ENCODE assay signal across 9 mouse cellular contexts in genomic region chr11:3203771-3204170, GRCm38 (mm10). TPM values are rescaled to one million over a fixed set of nuclear protein-coding genes. Genes with fewer than 3 reads are reported as not detected.
DNase-seq lines count a peak whose midpoint lies in the region; ATAC-seq lines count a peak whose summit lies in the region.
"Had no signal": no experiment of that assay in that cellular context is flagged by ENCODE, and none has a peak within 500 bp of the region (broad histone marks: within the 10 kb centered on the region; RNA-seq: fewer than 3 reads in every experiment).

No protein-coding gene starts in this region.

- no peak overlapping the region for H3K9ac ChIP-seq in lung, embryonic 15.5 days
- H3K9ac ChIP-seq in embryonic facial prominence, embryonic 14.5 days (ENCODE audit: low read depth, low read length): no peak overlapping the region
- no peak overlapping the region for H3K9ac ChIP-seq in intestine, embryonic 16.5 days (ENCODE audit: low read depth, low read length)
- no peak overlapping the region for H3K9ac ChIP-seq in midbrain, embryonic 16.5 days (ENCODE audit: low read depth, low read length)

- peaks cover 36% of the 10 kb centered on the region for H3K36me3 ChIP-seq in lung, embryonic 15.5 days
- H3K36me3 ChIP-seq in embryonic facial prominence, embryonic 14.5 days (ENCODE audit: control insufficient read depth, insufficient read depth, low read length): peaks cover 43% of the 10 kb centered on the region
- H3K36me3 ChIP-seq in intestine, embryonic 16.5 days (ENCODE audit: control insufficient read depth, insufficient read depth, low read length): no peaks in the 10 kb centered on the region
- H3K36me3 ChIP-seq in midbrain, embryonic 16.5 days (ENCODE audit: control insufficient read depth, insufficient read depth, low read length): peaks cover 2% of the 10 kb centered on the region

- no peak overlapping the region for H3K27ac ChIP-seq in lung, embryonic 15.5 days
- no peak overlapping the region for H3K27ac ChIP-seq in embryonic facial prominence, embryonic 14.5 days (replicated peaks; ENCODE audit: low read depth, low read length)
- no peak overlapping the region for H3K27ac ChIP-seq in intestine, embryonic 16.5 days (ENCODE audit: low read length)
- H3K27ac ChIP-seq in midbrain, embryonic 16.5 days (ENCODE audit: low read length): no peak overlapping the region

- peak overlapping the region; percentile 35; the same call in 1 of the 2 replicates for H3K4me2 ChIP-seq in lung, embryonic 15.5 days
- H3K4me2 ChIP-seq in embryonic facial prominence, embryonic 14.5 days (ENCODE audit: low read depth, low read length): peak overlapping the region; percentile 41
- H3K4me2 ChIP-seq in intestine, embryonic 16.5 days (ENCODE audit: low read depth, low read length): peak overlapping the region; percentile 11; the same call in 1 of the 2 replicates
- H3K4me2 ChIP-seq in midbrain, embryonic 16.5 days (ENCODE audit: low read length): peak overlapping the region; percentile 39; the same call in 1 of the 2 replicates

- no peak for DNase-seq in lung, postnatal 10 days
- no peak for DNase-seq in embryonic facial prominence, embryonic 14.5 days (ENCODE audit: low spot score)
- no peak for DNase-seq in spleen, postnatal 10 days (ENCODE audit: low spot score in 2 of 2)
- DNase-seq in frontal cortex, postnatal 25 days (ENCODE audit: low spot score in 2 of 2): no peak
- DNase-seq: kidney, postnatal 36 days had no signal

- H3K4me1 ChIP-seq in lung, embryonic 15.5 days: 0 out of 2 replicates have a peak, but pooled peaks cover 6% of the 10 kb centered on the region
- H3K4me1 ChIP-seq in embryonic facial prominence, embryonic 14.5 days (ENCODE audit: control insufficient read depth, insufficient read depth, low read length): no peaks in the 10 kb centered on the region
- H3K4me1 ChIP-seq in intestine, embryonic 16.5 days (ENCODE audit: control insufficient read depth, insufficient read depth, low read length): no peaks in the 10 kb centered on the region
- peaks cover 6% of the 10 kb centered on the region for H3K4me1 ChIP-seq in midbrain, embryonic 16.5 days (ENCODE audit: control insufficient read depth, insufficient read depth, low read length)

- no peaks in the 10 kb centered on the region for H3K9me3 ChIP-seq in lung, embryonic 15.5 days
- no peaks in the 10 kb centered on the region for H3K9me3 ChIP-seq in embryonic facial prominence, embryonic 14.5 days (ENCODE audit: control insufficient read depth, low read length)
- H3K9me3 ChIP-seq in intestine, embryonic 16.5 days (ENCODE audit: control insufficient read depth, low read length): no peaks in the 10 kb centered on the region
- no peaks in the 10 kb centered on the region for H3K9me3 ChIP-seq in midbrain, embryonic 16.5 days (replicated peaks; ENCODE audit: control insufficient read depth, low read length, poor library complexity, severe bottlenecking)

- no peaks in the 10 kb centered on the region for H3K27me3 ChIP-seq in lung, embryonic 15.5 days
- no peaks in the 10 kb centered on the region for H3K27me3 ChIP-seq in embryonic facial prominence, embryonic 14.5 days (replicated peaks; ENCODE audit: control insufficient read depth, insufficient read depth, low read length)
- H3K27me3 ChIP-seq in intestine, embryonic 16.5 days (replicated peaks; ENCODE audit: control insufficient read depth, insufficient read depth, low read length): no peaks in the 10 kb centered on the region
- no peaks in the 10 kb centered on the region for H3K27me3 ChIP-seq in midbrain, embryonic 16.5 days (ENCODE audit: control insufficient read depth, insufficient read depth, low read depth, low read length)

- WGBS in lung, embryonic 15.5 days: 75% methylated on average over 2 of the region's 2 CpGs
- 89% methylated on average over 2 of the region's 2 CpGs for WGBS in embryonic facial prominence, embryonic 14.5 days
- WGBS in intestine, embryonic 16.5 days: 80% methylated on average over 2 of the region's 2 CpGs
- WGBS in midbrain, embryonic 16.5 days: 90% methylated on average over 2 of the region's 2 CpGs

- peak overlapping the region; percentile 43 for H3K4me3 ChIP-seq in lung, embryonic 15.5 days
- H3K4me3 ChIP-seq in embryonic facial prominence, embryonic 14.5 days (ENCODE audit: low read depth, low read length): peak overlapping the region; percentile 41; the same call in 1 of the 2 replicates
- H3K4me3 ChIP-seq in intestine, embryonic 16.5 days (ENCODE audit: low read length): 0 out of 2 replicates have a peak overlapping the region, but pooled peaks have one; percentile 46
- no peak overlapping the region for H3K4me3 ChIP-seq in midbrain, embryonic 16.5 days (ENCODE audit: low read depth, low read length)

- no peak for ATAC-seq in lung, embryonic 15.5 days (ENCODE audit: borderline replicate concordance, extremely low read depth, low FRiP score, low TSS enrichment)
- ATAC-seq in embryonic facial prominence, embryonic 14.5 days (ENCODE audit: low read depth): no peak
- no peak for ATAC-seq in intestine, embryonic 16.5 days
- ATAC-seq in midbrain, embryonic 16.5 days: no peak
- no peak for ATAC-seq in cerebellum, adult (ENCODE audit: insufficient number of reproducible peaks, low FRiP score, low TSS enrichment)

RNA-seq across cellular contexts. Expression of gene Eif4enif1, which starts 1.6 kb away (rescaled TPM):
- 48.2 and 49.3 TPM in 2 replicates for polyA plus RNA-seq in lung, embryonic 15.5 days (2015; fragmentation: Nextera tagmentation; extraction: Ambion mirVana)
- polyA plus RNA-seq in embryonic facial prominence, embryonic 14.5 days (2014; fragmentation: Nextera tagmentation; extraction: Ambion mirVana): 38.8 and 44.6 TPM in 2 replicates
- 31.0 and 32.4 TPM in 2 replicates for polyA plus RNA-seq in intestine, embryonic 16.5 days (2015; fragmentation: Nextera tagmentation; extraction: Ambion mirVana)
- 54.2 and 57.9 TPM in 2 replicates for polyA plus RNA-seq in midbrain, embryonic 16.5 days (2015; fragmentation: Nextera tagmentation; extraction: Ambion mirVana)

RNA-seq across cellular contexts. Expression of gene Sfi1, which starts 10.5 kb away (rescaled TPM):
- 11.3 and 12.8 TPM in 2 replicates for polyA plus RNA-seq in lung, embryonic 15.5 days (2015; fragmentation: Nextera tagmentation; extraction: Ambion mirVana)
- 9.8 and 9.9 TPM in 2 replicates for polyA plus RNA-seq in embryonic facial prominence, embryonic 14.5 days (2014; fragmentation: Nextera tagmentation; extraction: Ambion mirVana)
- 11.8 and 12.6 TPM in 2 replicates for polyA plus RNA-seq in intestine, embryonic 16.5 days (2015; fragmentation: Nextera tagmentation; extraction: Ambion mirVana)
- polyA plus RNA-seq in midbrain, embryonic 16.5 days (2015; fragmentation: Nextera tagmentation; extraction: Ambion mirVana): 19.0 and 19.4 TPM in 2 replicates
